Mouse (Mus musculus) midbrain, embryonic 12.5 days (tissue): ENCODE data around the gene R3hdm4. TPM values are rescaled to one million over a fixed set of nuclear protein-coding genes. Genes with fewer than 3 reads are reported as not detected.
"Not testable (repeated sequence)": the region's sequence is repeated elsewhere in the genome, so short reads cannot be mapped to it uniquely, and the experiment has no call there.

Source experiments
- ATAC-seq: fragments of 200-750 bp; cut with Nextera tagmentation; 2 replicates; pipeline ENCODE4 v1.8.0; 2017; ENCODE audit warnings: low read depth, moderate TSS enrichment, moderate library complexity; ENCODE audit not compliant: low FRiP score
- H3K27ac ChIP-seq: fragments of 300-500 bp; sonication (generic); replicated peaks from 2 replicates; pipeline ENCODE4 v1.5.1; 2016; ENCODE audit warnings: mild to moderate bottlenecking
- H3K27me3 ChIP-seq: fragments of 300-500 bp; sonication (generic); 2 replicates; pipeline ENCODE4 v1.6.1; 2016; ENCODE audit warnings: mild to moderate bottlenecking
- H3K36me3 ChIP-seq: fragments of 300-500 bp; sonication (generic); 2 replicates; pipeline ENCODE4 v1.6.1; 2016
- H3K4me1 ChIP-seq: fragments of 300-500 bp; sonication (generic); 2 replicates; pipeline ENCODE4 v1.6.1; 2016
- H3K4me2 ChIP-seq: fragments of 300-500 bp; sonication (generic); replicated peaks from 2 replicates; pipeline ENCODE4 v1.6.1; 2016; ENCODE audit warnings: mild to moderate bottlenecking, moderate library complexity
- H3K4me3 ChIP-seq: fragments of 300-500 bp; sonication (generic); 2 replicates; pipeline ENCODE4 v1.5.1; 2016; ENCODE audit warnings: mild to moderate bottlenecking
- H3K9ac ChIP-seq: fragments of 300-500 bp; sonication (generic); replicated peaks from 2 replicates; pipeline ENCODE4 v1.6.1; 2016; ENCODE audit warnings: mild to moderate bottlenecking, moderate library complexity
- H3K9me3 ChIP-seq: fragments of 300-500 bp; sonication (generic); 2 replicates; pipeline ENCODE4 v1.6.1; 2016; ENCODE audit warnings: mild to moderate bottlenecking
- WGBS: fragments of 180-500 bp; shearing (Covaris S2); methylation state at CpG from one replicate; pipeline ENCODE4 v1.1.7; 2016; 5-methylcytosine and 5-hydroxymethylcytosine counted together
- polyA plus RNA-seq: library from polyadenylated mRNA; unstranded; fragments of >200 nt; fragmentation: Nextera tagmentation; extraction: Ambion mirVana; gene quantifications from 2 replicates; pipeline ENCODE4 v1.2.1, GENCODE M21; 2016

Gene R3hdm4
- 157 and 167 TPM in 2 replicates for polyA plus RNA-seq

- no peaks in the 10 kb centered on the region for H3K9me3 ChIP-seq
- ATAC-seq = no peak
- 0 out of 2 replicates have a peak within 1 kb of the TSS, but pooled peaks have one; percentile 17 for H3K9ac ChIP-seq
- H3K27ac ChIP-seq = no peak within 1 kb of the TSS
- no peaks in the 10 kb centered on the region for H3K36me3 ChIP-seq
- 4% methylated on average over 40 of the region's 41 CpGs for WGBS
- peaks cover 76% of the 10 kb centered on the region for H3K27me3 ChIP-seq
- peaks cover 48% of the 10 kb centered on the region for H3K4me1 ChIP-seq
- H3K4me3 ChIP-seq = peak within 1 kb of the TSS; percentile 27
- peak within 1 kb of the TSS; percentile 42 for H3K4me2 ChIP-seq
Measured at GRCm38 (mm10) chr10:79920958-79921535, at the start of gene R3hdm4. Gene R3hdm4, minus strand, starts transcription at chr10:79921208.

GRCm38 (mm10) chr10:79970415-79971182 lies 49.6 kb upstream of the R3hdm4 start, which contains the start of gene Grin3b:
Gene Grin3b, plus strand, starts transcription at chr10:79970715.
- Histone ChIP-seq H3K9me3 (no peaks in the 10 kb centered on the region), H3K4me1 (peaks cover 9% of the 10 kb centered on the region), H3K4me3 (peak within 1 kb of the TSS; percentile 32), H3K27ac (no peak within 1 kb of the TSS), H3K4me2 (peak within 1 kb of the TSS; percentile 47), H3K9ac (0 out of 2 replicates have a peak within 1 kb of the TSS, but pooled peaks have one; percentile 11), H3K27me3 (peaks cover 59% of the 10 kb centered on the region), H3K36me3 (peaks cover 46% of the 10 kb centered on the region)
- no peak for ATAC-seq
- 7% methylated on average over 45 of the region's 47 CpGs for WGBS

DNA sequence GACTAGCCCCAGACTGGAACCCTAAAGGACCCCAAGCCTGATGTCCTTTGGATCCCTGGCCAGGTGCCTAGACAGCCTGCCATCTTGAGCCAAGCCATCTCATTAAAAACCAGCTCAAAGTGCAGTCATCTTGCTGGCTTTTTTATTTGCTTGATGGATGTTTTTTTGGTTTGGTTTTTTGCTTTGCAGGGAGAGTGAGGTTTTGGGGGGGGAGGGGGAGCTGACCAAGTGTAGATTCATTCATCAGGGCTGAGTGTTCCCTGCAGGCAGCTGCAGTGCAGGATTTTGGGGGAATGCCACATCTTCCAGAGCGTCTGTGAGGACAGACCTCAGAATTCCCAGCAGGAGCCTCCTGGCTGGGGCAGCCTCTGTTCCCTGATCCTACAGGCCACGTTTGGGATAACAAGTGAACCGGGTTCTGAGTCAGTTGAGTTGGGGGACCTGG lies 48.1 kb upstream of the R3hdm4 start:
- H3K4me3 ChIP-seq = no peak overlapping the region
- 17% methylated on average over 3 of the region's 3 CpGs for WGBS
- H3K4me1 ChIP-seq = peaks cover 9% of the 10 kb centered on the region

GRCm38 (mm10) chr10:79968181-79968580 lies 47.2 kb upstream of the R3hdm4 start:
- Histone ChIP-seq H3K36me3 (peaks cover 51% of the 10 kb centered on the region), H3K27me3 (peaks cover 52% of the 10 kb centered on the region), H3K4me2 (no peak overlapping the region), H3K4me3 (no peak overlapping the region), H3K27ac (0 out of 2 replicates have a peak overlapping the region, but pooled peaks have one; percentile 6), H3K9ac (no peak overlapping the region), H3K9me3 (no peaks in the 10 kb centered on the region), H3K4me1 (peaks cover 9% of the 10 kb centered on the region)
- ATAC-seq = no peak
- 96% methylated on average over 1 of the region's 1 CpGs for WGBS

More for the DNA sequence above, 48.1 kb upstream of the R3hdm4 start:
- Histone ChIP-seq H3K4me2 (no peak overlapping the region), H3K27ac (no peak overlapping the region), H3K9ac (no peak overlapping the region), H3K9me3 (no peaks in the 10 kb centered on the region), H3K36me3 (peaks cover 50% of the 10 kb centered on the region), H3K27me3 (peaks cover 59% of the 10 kb centered on the region)
- no peak for ATAC-seq

- Histone ChIP-seq H3K36me3 (peaks cover 63% of the 10 kb centered on the region), H3K9ac (no peak overlapping the region), H3K27ac (no peak overlapping the region), H3K4me3 (no peak overlapping the region), H3K4me2 (no peak overlapping the region), H3K4me1 (peaks cover 9% of the 10 kb centered on the region), H3K27me3 (peaks cover 39% of the 10 kb centered on the region), H3K9me3 (no peaks in the 10 kb centered on the region)
- ATAC-seq = no peak
- WGBS = 90% methylated on average over 5 of the region's 5 CpGs
Measured at GRCm38 (mm10) chr10:79966886-79967400, 45.9 kb upstream of the R3hdm4 start.

DNA sequence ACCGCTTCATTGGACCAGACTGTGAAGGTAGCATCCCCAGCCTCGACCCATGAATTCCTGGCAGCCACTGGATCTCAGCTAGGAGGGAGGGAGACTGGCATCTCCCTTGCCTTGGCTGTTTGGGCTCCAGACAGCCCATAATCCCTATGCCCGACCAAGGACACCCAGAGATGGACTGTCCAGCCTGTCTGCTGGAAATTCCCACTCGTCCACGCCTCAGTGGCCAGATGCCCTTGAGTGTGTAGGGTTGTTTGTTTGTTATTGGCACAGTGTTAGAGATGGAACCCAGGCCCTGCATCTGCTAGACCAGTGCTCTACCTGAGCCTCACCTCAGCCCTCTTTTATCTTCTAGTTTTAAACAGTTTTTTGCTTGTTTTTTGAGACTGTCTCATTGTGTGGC lies 44.3 kb upstream of the R3hdm4 start:
- Histone ChIP-seq H3K27ac (no peak overlapping the region), H3K9me3 (no peaks in the 10 kb centered on the region), H3K36me3 (peaks cover 68% of the 10 kb centered on the region), H3K4me2 (no peak overlapping the region), H3K9ac (no peak overlapping the region), H3K4me3 (no peak overlapping the region), H3K4me1 (peaks cover 8% of the 10 kb centered on the region), H3K27me3 (peaks cover 23% of the 10 kb centered on the region)
- WGBS = 91% methylated on average over 5 of the region's 5 CpGs
- no peak for ATAC-seq

GRCm38 (mm10) chr10:79964727-79965126 lies 43.7 kb upstream of the R3hdm4 start:
- Histone ChIP-seq H3K9ac (no peak overlapping the region), H3K36me3 (peaks cover 68% of the 10 kb centered on the region), H3K27me3 (peaks cover 17% of the 10 kb centered on the region), H3K9me3 (no peaks in the 10 kb centered on the region), H3K4me3 (no peak overlapping the region), H3K4me1 (peaks cover 8% of the 10 kb centered on the region), H3K27ac (no peak overlapping the region), H3K4me2 (no peak overlapping the region)
- 97% methylated on average over 7 of the region's 7 CpGs for WGBS
- ATAC-seq = no peak

GRCm38 (mm10) chr10:79960671-79961294 lies 39.8 kb upstream of the R3hdm4 start:
- 11% methylated on average over 10 of the region's 10 CpGs for WGBS
- peak overlapping the region; percentile 83 for H3K9ac ChIP-seq
- H3K4me3 ChIP-seq = peak overlapping the region; percentile 99
- H3K9me3 ChIP-seq = no peaks in the 10 kb centered on the region
- H3K27me3 ChIP-seq = no peaks in the 10 kb centered on the region
- ATAC-seq = 0 out of 2 replicates have a peak, but pooled peaks have one; percentile 1
- peaks cover 11% of the 10 kb centered on the region for H3K4me1 ChIP-seq
- H3K4me2 ChIP-seq = peak overlapping the region; percentile 86
- no peak overlapping the region; the same call in 1 of the 2 replicates for H3K27ac ChIP-seq
- peaks cover 40% of the 10 kb centered on the region for H3K36me3 ChIP-seq

- Histone ChIP-seq H3K36me3 (peaks cover 32% of the 10 kb centered on the region), H3K9ac (peak within 1 kb of the TSS; percentile 83), H3K27me3 (no peaks in the 10 kb centered on the region), H3K4me1 (peaks cover 11% of the 10 kb centered on the region), H3K4me2 (peak within 1 kb of the TSS; percentile 86), H3K27ac (peak within 1 kb of the TSS; percentile 56), H3K9me3 (no peaks in the 10 kb centered on the region), H3K4me3 (peak within 1 kb of the TSS; percentile 99)
- under 1% methylated on average over 61 of the region's 61 CpGs for WGBS
- peak; percentile 96 for ATAC-seq
Measured at GRCm38 (mm10) chr10:79959847-79960601, 39.0 kb upstream of the R3hdm4 start, which contains the start of gene Wdr18. Gene Wdr18, plus strand, starts transcription at chr10:79960152.

DNA sequence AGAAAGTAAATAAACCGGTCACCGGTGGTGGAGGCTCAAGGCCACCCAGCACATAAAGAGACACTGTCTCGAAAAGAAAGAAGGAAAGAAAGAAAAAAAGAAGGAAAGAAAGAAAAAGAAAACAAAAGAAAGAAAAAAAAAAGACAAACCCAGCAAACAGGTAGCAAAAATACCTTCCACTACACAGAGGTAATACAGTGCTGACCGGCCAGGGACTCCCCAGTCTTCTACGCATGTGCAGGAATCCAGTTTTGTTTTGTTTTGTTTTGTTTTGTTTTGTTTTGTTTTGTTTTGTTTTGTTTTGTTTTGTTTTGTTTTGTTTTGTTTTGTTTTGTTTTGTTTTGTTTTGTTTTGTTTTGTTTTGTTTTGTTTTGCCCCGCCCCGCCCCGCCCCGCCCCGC lies 38.4 kb upstream of the R3hdm4 start:
- not testable (repeated sequence) for H3K27ac ChIP-seq, H3K27me3 ChIP-seq, ATAC-seq, H3K9me3 ChIP-seq, H3K9ac ChIP-seq
- Histone ChIP-seq H3K36me3 (peaks cover 28% of the 10 kb centered on the region), H3K4me3 (peak overlapping the region; percentile 99), H3K4me1 (peaks cover 11% of the 10 kb centered on the region), H3K4me2 (peak overlapping the region; percentile 86)
- WGBS = 32% methylated on average over 10 of the region's 10 CpGs

GRCm38 (mm10) chr10:79958140-79958816 lies 37.3 kb upstream of the R3hdm4 start:
- WGBS = 12% methylated on average over 21 of the region's 21 CpGs
- Histone ChIP-seq H3K27me3 (no peaks in the 10 kb centered on the region), H3K36me3 (peaks cover 22% of the 10 kb centered on the region), H3K4me2 (peak overlapping the region; percentile 1; the same call in 1 of the 2 replicates), H3K27ac (no peak overlapping the region), H3K9me3 (no peaks in the 10 kb centered on the region), H3K4me1 (peaks cover 11% of the 10 kb centered on the region), H3K4me3 (no peak overlapping the region), H3K9ac (no peak overlapping the region)
- ATAC-seq = no peak
